20 mouse cellular contexts compared by ENCODE assay signal in genomic region chr10:5012004-5012403, GRCm38 (mm10). TPM values are rescaled to one million over a fixed set of nuclear protein-coding genes. Genes with fewer than 3 reads are reported as not detected.
"Had no signal": no experiment of that assay in that cellular context is flagged by ENCODE, and none has a peak within 500 bp of the region (broad histone marks: within the 10 kb centered on the region; RNA-seq: fewer than 3 reads in every experiment).

No protein-coding gene starts in this region.

- DNase-seq: lung, adult 18-20 months; lung, embryonic 14.5 days; lung, postnatal 10 days; lung, postnatal 4 days; retina, postnatal 1 day; right cerebral cortex, adult 18-20 months; right cerebral cortex, postnatal 25 days; right cerebral cortex, postnatal 4 days; spleen, adult 18-20 months; thymus, adult 18-20 months; thymus, postnatal 14 days; thymus, postnatal 36 days had no signal

- H3K4me3 ChIP-seq: liver, embryonic 12.5 days; midbrain, embryonic 10.5 days; myocyte; neural tube, embryonic 13.5 days; neural tube, embryonic 15.5 days had no signal

- H3K4me2 ChIP-seq: liver, embryonic 12.5 days; lung, embryonic 14.5 days; neural tube, embryonic 13.5 days; neural tube, embryonic 15.5 days had no signal

- H3K9me3 ChIP-seq: liver, embryonic 12.5 days; midbrain, embryonic 10.5 days; neural tube, embryonic 13.5 days; neural tube, embryonic 15.5 days had no signal

- H3K36me3 ChIP-seq: liver, embryonic 12.5 days; midbrain, embryonic 10.5 days; neural tube, embryonic 13.5 days; neural tube, embryonic 15.5 days had no signal

- H3K9ac ChIP-seq: liver, embryonic 12.5 days; liver, embryonic 14.5 days; lung, embryonic 14.5 days; neural tube, embryonic 13.5 days; neural tube, embryonic 15.5 days had no signal

- ATAC-seq: liver, embryonic 12.5 days had no signal

- H3K27ac ChIP-seq: liver, embryonic 12.5 days; liver, embryonic 14.5 days; midbrain, embryonic 10.5 days; neural tube, embryonic 13.5 days; neural tube, embryonic 15.5 days had no signal

- H3K27me3 ChIP-seq: liver, embryonic 12.5 days; neural tube, embryonic 13.5 days; neural tube, embryonic 15.5 days had no signal

- H3K4me1 ChIP-seq: liver, embryonic 12.5 days; midbrain, embryonic 10.5 days; neural tube, embryonic 13.5 days; neural tube, embryonic 15.5 days had no signal

RNA-seq across cellular contexts. Expression of gene Gm10097, which starts 57.0 kb away (rescaled TPM):
- polyA plus RNA-seq: liver, embryonic 12.5 days; midbrain, embryonic 10.5 days; neural tube, embryonic 11.5 days; small intestine, adult 2 months had no signal
